Mouse (Mus musculus): Measurements from ENCODE around the gene 4930519P11Rik. TPM values are rescaled to one million over a fixed set of nuclear protein-coding genes. Genes with fewer than 3 reads are reported as not detected.

4930519P11Rik gene
- polyA plus RNA-seq, 1 experiment from 2014 or later = 0.35 TPM

GRCm38 (mm10) chr2:154646634-154647033, 33.4 kb upstream of the 4930519P11Rik start:
- Histone ChIP-seq H3K4me3 (replicated peaks) (no peak overlapping the region), H3K4me1 (no peaks in the 10 kb centered on the region), H3K9me3 (replicated peaks) (no peaks in the 10 kb centered on the region), H3K27me3 (replicated peaks) (no peaks in the 10 kb centered on the region), H3K9ac (replicated peaks) (no peak overlapping the region), H3K27ac (replicated peaks) (no peak overlapping the region), H3K4me2 (no peak overlapping the region), H3K36me3 (peaks cover 31% of the 10 kb centered on the region)
- 79% methylated on average over 5 of the region's 5 CpGs for WGBS
- ATAC-seq (ENCODE audit: low FRiP score) = no peak

GRCm38 (mm10) chr2:154642712-154643385, 29.6 kb upstream of the 4930519P11Rik start:
- Histone ChIP-seq H3K27me3 (replicated peaks) (no peaks in the 10 kb centered on the region), H3K9me3 (replicated peaks) (no peaks in the 10 kb centered on the region), H3K36me3 (peaks cover 63% of the 10 kb centered on the region), H3K4me2 (no peak overlapping the region), H3K4me3 (replicated peaks) (no peak overlapping the region), H3K9ac (replicated peaks) (no peak overlapping the region), H3K4me1 (no peaks in the 10 kb centered on the region), H3K27ac (replicated peaks) (no peak overlapping the region)
- ATAC-seq (ENCODE audit: low FRiP score) = no peak
- 91% methylated on average over 6 of the region's 6 CpGs for WGBS

GRCm38 (mm10) chr2:154642005-154642459, 28.8 kb upstream of the 4930519P11Rik start:
- Histone ChIP-seq H3K36me3 (peaks cover 71% of the 10 kb centered on the region), H3K27me3 (replicated peaks) (no peaks in the 10 kb centered on the region), H3K9me3 (replicated peaks) (no peaks in the 10 kb centered on the region), H3K4me2 (no peak overlapping the region), H3K9ac (replicated peaks) (no peak overlapping the region), H3K4me3 (replicated peaks) (no peak overlapping the region), H3K27ac (replicated peaks) (no peak overlapping the region), H3K4me1 (no peaks in the 10 kb centered on the region)
- no peak for ATAC-seq (ENCODE audit: low FRiP score)
- 93% methylated on average over 9 of the region's 9 CpGs for WGBS

- Histone ChIP-seq H3K36me3 (peaks cover 78% of the 10 kb centered on the region), H3K27ac (replicated peaks) (no peak overlapping the region), H3K4me1 (no peaks in the 10 kb centered on the region), H3K9me3 (replicated peaks) (no peaks in the 10 kb centered on the region), H3K4me3 (replicated peaks) (no peak overlapping the region), H3K4me2 (no peak overlapping the region), H3K9ac (replicated peaks) (no peak overlapping the region), H3K27me3 (replicated peaks) (no peaks in the 10 kb centered on the region)
- 83% methylated on average over 8 of the region's 8 CpGs for WGBS
- no peak for ATAC-seq (ENCODE audit: low FRiP score)
Measured at GRCm38 (mm10) chr2:154641176-154641575, 27.9 kb upstream of the 4930519P11Rik start.

GRCm38 (mm10) chr2:154639115-154639514, 25.9 kb upstream of the 4930519P11Rik start:
- no peaks in the 10 kb centered on the region for H3K27me3 ChIP-seq (replicated peaks)
- no peak overlapping the region for H3K9ac ChIP-seq (replicated peaks)
- no peak overlapping the region for H3K27ac ChIP-seq (replicated peaks)
- no peak overlapping the region for H3K4me2 ChIP-seq
- H3K9me3 ChIP-seq (replicated peaks) = no peaks in the 10 kb centered on the region
- no peak for ATAC-seq (ENCODE audit: low FRiP score)
- WGBS = 92% methylated on average over 4 of the region's 4 CpGs
- no peak overlapping the region for H3K4me3 ChIP-seq (replicated peaks)
- H3K36me3 ChIP-seq = peaks cover 85% of the 10 kb centered on the region
- H3K4me1 ChIP-seq = no peaks in the 10 kb centered on the region

GRCm38 (mm10) chr2:154638521-154638920, 25.3 kb upstream of the 4930519P11Rik start:
- 97% methylated on average over 3 of the region's 3 CpGs for WGBS

GRCm38 (mm10) chr2:154635826-154636225, 22.6 kb upstream of the 4930519P11Rik start:
- no peaks in the 10 kb centered on the region for H3K9me3 ChIP-seq (replicated peaks)
- WGBS = 99% methylated on average over 2 of the region's 2 CpGs
- peaks cover 83% of the 10 kb centered on the region for H3K36me3 ChIP-seq
- H3K27me3 ChIP-seq (replicated peaks) = no peaks in the 10 kb centered on the region
- H3K4me3 ChIP-seq (replicated peaks) = no peak overlapping the region
- H3K9ac ChIP-seq (replicated peaks) = no peak overlapping the region
- no peaks in the 10 kb centered on the region for H3K4me1 ChIP-seq
- no peak overlapping the region for H3K4me2 ChIP-seq
- no peak for ATAC-seq (ENCODE audit: low FRiP score)
- no peak overlapping the region for H3K27ac ChIP-seq (replicated peaks)

More at GRCm38 (mm10) chr2:154638521-154638920, 25.3 kb upstream of the 4930519P11Rik start:
- no peak overlapping the region for H3K4me3 ChIP-seq (replicated peaks)
- no peak overlapping the region for H3K27ac ChIP-seq (replicated peaks)
- no peaks in the 10 kb centered on the region for H3K9me3 ChIP-seq (replicated peaks)
- peaks cover 81% of the 10 kb centered on the region for H3K36me3 ChIP-seq
- no peaks in the 10 kb centered on the region for H3K27me3 ChIP-seq (replicated peaks)
- ATAC-seq (ENCODE audit: low FRiP score) = no peak
- H3K4me1 ChIP-seq = no peaks in the 10 kb centered on the region
- H3K4me2 ChIP-seq = no peak overlapping the region
- H3K9ac ChIP-seq (replicated peaks) = no peak overlapping the region

- WGBS = 96% methylated on average over 9 of the region's 9 CpGs
- Histone ChIP-seq H3K36me3 (peaks cover 82% of the 10 kb centered on the region), H3K9me3 (replicated peaks) (no peaks in the 10 kb centered on the region), H3K4me3 (replicated peaks) (no peak overlapping the region), H3K4me1 (no peaks in the 10 kb centered on the region), H3K27ac (replicated peaks) (no peak overlapping the region), H3K27me3 (replicated peaks) (no peaks in the 10 kb centered on the region), H3K4me2 (no peak overlapping the region), H3K9ac (replicated peaks) (no peak overlapping the region)
- ATAC-seq (ENCODE audit: low FRiP score) = no peak
Measured at GRCm38 (mm10) chr2:154633876-154634644, 20.8 kb upstream of the 4930519P11Rik start.

GRCm38 (mm10) chr2:154633039-154633742, 20.0 kb upstream of the 4930519P11Rik start:
- H3K4me3 ChIP-seq (replicated peaks) = no peak overlapping the region
- H3K36me3 ChIP-seq = peaks cover 81% of the 10 kb centered on the region
- ATAC-seq (ENCODE audit: low FRiP score) = no peak
- no peaks in the 10 kb centered on the region for H3K4me1 ChIP-seq
- no peaks in the 10 kb centered on the region for H3K9me3 ChIP-seq (replicated peaks)
- 84% methylated on average over 5 of the region's 5 CpGs for WGBS
- H3K27ac ChIP-seq (replicated peaks) = no peak overlapping the region
- H3K9ac ChIP-seq (replicated peaks) = no peak overlapping the region
- H3K27me3 ChIP-seq (replicated peaks) = no peaks in the 10 kb centered on the region
- H3K4me2 ChIP-seq = no peak overlapping the region

- H3K36me3 ChIP-seq = peaks cover 77% of the 10 kb centered on the region
- no peak for ATAC-seq (ENCODE audit: low FRiP score)
- H3K27ac ChIP-seq (replicated peaks) = no peak overlapping the region
- H3K9ac ChIP-seq (replicated peaks) = no peak overlapping the region
- 93% methylated on average over 16 of the region's 16 CpGs for WGBS
- H3K4me1 ChIP-seq = no peaks in the 10 kb centered on the region
- no peak overlapping the region for H3K4me2 ChIP-seq
- no peaks in the 10 kb centered on the region for H3K9me3 ChIP-seq (replicated peaks)
- H3K4me3 ChIP-seq (replicated peaks) = no peak overlapping the region
- no peaks in the 10 kb centered on the region for H3K27me3 ChIP-seq (replicated peaks)
Measured at GRCm38 (mm10) chr2:154632203-154632780, 19.1 kb upstream of the 4930519P11Rik start.

GRCm38 (mm10) chr2:154630531-154630930, 17.3 kb upstream of the 4930519P11Rik start:
- Histone ChIP-seq H3K4me2 (no peak overlapping the region), H3K4me1 (no peaks in the 10 kb centered on the region), H3K9ac (replicated peaks) (no peak overlapping the region), H3K4me3 (replicated peaks) (no peak overlapping the region), H3K36me3 (peaks cover 74% of the 10 kb centered on the region), H3K27ac (replicated peaks) (no peak overlapping the region), H3K27me3 (replicated peaks) (no peaks in the 10 kb centered on the region), H3K9me3 (replicated peaks) (no peaks in the 10 kb centered on the region)
- 85% methylated on average over 5 of the region's 5 CpGs for WGBS
- ATAC-seq (ENCODE audit: low FRiP score) = no peak

Data from neural tube, embryonic 15.5 days (tissue).